Mouse (Mus musculus) adrenal gland, postnatal 0 days (tissue): ENCODE measurements around the gene Nsun5. TPM values are rescaled to one million over a fixed set of nuclear protein-coding genes. Genes with fewer than 3 reads are reported as not detected.

Source experiments
- microRNA-seq: library from miRNA; unstranded; fragments of <30 nt; microRNA quantifications from one replicate; pipeline ENCODE4, GENCODE M21; 2016; ENCODE audit warnings: borderline replicate concordance; ENCODE audit not compliant: insufficient number of aligned reads
- polyA plus RNA-seq: library from polyadenylated mRNA; unstranded; fragments of >200 nt; fragmentation: Nextera tagmentation; extraction: Ambion mirVana; gene quantifications from 2 replicates; pipeline ENCODE4 v1.2.1, GENCODE M21; 2015

The Nsun5 gene
- 12.1 and 14.8 TPM in 2 replicates for polyA plus RNA-seq

DNA sequence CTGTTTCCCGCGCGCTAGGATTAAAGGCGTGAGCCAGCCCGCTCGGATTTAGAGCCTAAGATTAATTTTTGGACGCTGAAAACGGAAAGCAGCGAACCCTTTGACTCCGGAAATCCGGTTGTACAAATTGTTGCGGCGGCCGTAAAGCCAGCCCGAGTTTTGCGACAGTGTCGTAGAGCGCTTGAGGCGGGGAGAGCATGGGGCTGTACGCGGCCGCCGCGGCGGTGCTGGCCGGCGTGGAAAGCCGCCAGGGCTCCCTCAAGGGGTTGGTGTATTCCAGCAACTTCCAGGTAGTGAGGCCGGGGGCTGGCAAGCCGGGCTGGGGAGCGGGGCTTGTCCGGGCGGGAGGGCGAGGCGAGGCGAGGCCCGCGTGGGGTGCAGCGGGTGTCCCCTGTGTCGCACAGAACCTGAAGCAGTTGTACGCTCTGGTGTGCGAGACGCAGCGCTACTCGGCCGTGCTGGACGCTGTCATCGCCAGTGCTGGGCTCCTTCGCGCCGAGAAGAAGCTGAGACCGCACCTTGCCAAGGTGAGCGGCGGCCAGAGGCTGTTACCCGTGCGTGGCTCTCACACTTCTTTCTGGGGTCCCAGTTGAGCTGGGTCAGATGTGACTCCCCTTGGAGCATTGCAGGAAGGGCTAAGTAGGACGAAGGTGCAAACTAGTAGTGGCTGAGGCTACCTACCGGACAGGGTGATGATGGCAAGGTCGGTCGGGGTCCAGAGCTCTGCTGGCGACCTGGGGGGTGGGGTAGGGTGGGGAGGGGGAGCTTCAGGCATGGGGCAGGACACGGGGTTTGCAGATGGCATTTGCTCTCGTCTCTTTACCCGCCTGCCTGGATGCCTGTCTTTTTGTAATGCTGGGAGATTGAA lies at the start of gene Nsun5:
Gene Nsun5 (plus strand): TSS at position 167 of the 868 bp plus-strand sequence.

DNA sequence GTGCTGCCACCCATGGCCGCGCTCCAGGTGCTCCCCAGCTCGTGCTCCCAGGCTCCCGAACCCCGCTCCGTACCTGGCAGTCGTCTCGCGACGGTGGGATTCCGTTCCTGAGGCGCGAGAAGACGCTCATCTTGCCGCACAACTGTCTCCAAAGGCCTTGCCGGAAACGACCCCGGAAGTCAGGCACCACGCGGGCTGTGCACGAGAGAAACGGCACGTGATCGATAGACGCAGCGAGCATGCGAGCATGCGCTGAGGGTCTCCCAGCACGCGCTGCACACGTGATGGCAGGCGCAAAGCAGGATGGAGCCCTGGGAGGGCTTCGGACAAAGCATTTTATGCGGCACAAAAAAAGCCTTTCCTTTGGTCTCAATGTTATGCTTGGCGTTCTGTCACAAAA lies 19.9 kb upstream of the Nsun5 start, which contains the start of gene Fkbp6:
Gene Fkbp6 (minus strand): TSS at position 183 of the 400 bp plus-strand sequence.

DNA sequence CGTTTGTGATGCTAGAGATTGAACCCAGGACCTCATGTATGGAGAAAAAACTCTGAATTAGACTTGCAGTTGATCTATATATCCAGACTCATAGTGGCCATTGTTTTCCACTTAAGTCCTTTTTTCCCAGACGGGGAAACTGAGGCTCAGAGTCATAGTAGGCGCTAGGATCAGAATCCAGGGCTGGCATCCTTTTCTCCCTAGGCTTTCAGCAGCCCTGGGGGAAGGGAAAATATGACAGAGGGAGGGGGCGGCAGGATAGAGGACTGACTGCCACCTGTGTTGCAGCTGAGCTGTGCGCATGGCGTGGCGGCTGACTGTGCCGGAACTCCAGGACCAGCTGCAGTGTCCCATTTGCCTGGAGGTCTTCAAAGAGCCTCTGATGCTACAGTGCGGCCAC lies 16.8 kb upstream of the Nsun5 start, which contains the start of gene Trim50:
Gene Trim50 (plus strand): TSS at position 301 of the 400 bp plus-strand sequence.

DNA sequence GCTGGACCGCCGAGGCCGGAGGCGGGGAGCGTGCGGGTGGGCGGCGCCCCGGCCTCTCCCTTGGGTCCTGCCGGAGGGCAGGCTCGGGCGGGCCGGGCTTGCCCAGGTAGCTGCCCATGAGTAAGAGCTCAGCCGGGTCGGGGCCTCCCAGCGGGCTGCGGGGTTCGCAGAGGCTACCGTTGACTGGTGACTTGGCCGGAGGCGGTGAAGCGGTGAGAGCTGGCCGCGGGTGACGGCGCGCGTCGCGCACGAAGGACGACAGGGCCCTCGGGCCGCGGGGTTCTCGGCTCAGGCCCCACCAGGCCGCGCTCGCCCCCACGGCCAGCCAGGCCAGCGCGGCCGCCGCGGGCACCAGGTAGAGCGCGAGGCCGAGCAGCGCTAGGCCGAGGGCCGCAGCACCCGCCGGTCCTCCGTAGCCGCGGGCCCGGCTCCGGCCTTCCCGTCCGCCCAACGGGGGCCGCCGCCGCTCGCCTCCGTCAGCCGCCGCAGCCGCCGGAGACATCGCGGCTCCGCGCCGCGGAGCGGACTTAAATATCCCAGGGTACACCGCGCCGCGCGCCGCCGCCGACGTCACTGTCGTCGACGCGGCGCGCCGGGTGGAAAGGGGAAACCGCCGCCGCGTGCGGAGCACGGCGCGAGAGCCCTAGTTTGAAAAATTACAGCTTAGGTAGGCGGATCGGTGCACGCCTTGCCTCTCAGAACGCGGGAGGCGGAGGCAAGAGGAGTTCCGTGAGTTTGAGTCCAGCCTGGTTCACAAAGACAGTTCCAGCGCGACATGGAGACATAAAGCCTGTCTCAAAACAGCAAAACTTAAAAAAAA lies 24.5 kb downstream of the Nsun5 start, which contains the start of gene Pom121:
Gene Pom121 (minus strand): TSS at position 543 of the 820 bp plus-strand sequence.

Small RNA genes lying within 50 kb of the gene (microRNA-seq; reads per million reads assigned to microRNA genes)
- not detected for gene Mir7033

Other genes with a start within 250 kb of the Nsun5 start
- gene Tbl2, start 220.3 kb upstream of the Nsun5 start, polyA plus RNA-seq: 8.7 and 12.8 TPM in 2 replicates
- gene Bcl7b, start 201.7 kb upstream of the Nsun5 start, polyA plus RNA-seq: 51.5 and 67.6 TPM in 2 replicates
- 13.8 and 15.8 TPM in 2 replicates for gene Baz1b, start 182.7 kb upstream of the Nsun5 start, polyA plus RNA-seq
- 0.77 and 1.6 TPM in 2 replicates for gene Fzd9, start 118.7 kb upstream of the Nsun5 start, polyA plus RNA-seq
- 0.17 TPM in 1 of 2 replicates, not detected in the other for gene Fkbp6, start 19.9 kb upstream of the Nsun5 start, polyA plus RNA-seq
- not detected in 2 replicates for gene Trim50, start 16.7 kb upstream of the Nsun5 start, polyA plus RNA-seq
- gene Pom121, start 24.6 kb downstream of the Nsun5 start, polyA plus RNA-seq: 6.0 and 6.6 TPM in 2 replicates
- 11.6 and 13.8 TPM in 2 replicates for gene Hip1, start 175.2 kb downstream of the Nsun5 start, polyA plus RNA-seq
- gene Ccl26, start 193.6 kb downstream of the Nsun5 start, polyA plus RNA-seq: not detected in 2 replicates
- gene Ccl24, start 203.1 kb downstream of the Nsun5 start, polyA plus RNA-seq: 6.2 and 13.4 TPM in 2 replicates